ENCODE assay signal across 8 mouse cellular contexts in genomic region chr1:146363777-146364176, GRCm38 (mm10).
"Had no signal": no experiment of that assay in that cellular context is flagged by ENCODE, and none has a peak within 500 bp of the region (broad histone marks: within the 10 kb centered on the region; RNA-seq: fewer than 3 reads in every experiment).

No protein-coding gene starts in this region.

- DNase-seq: kidney, adult 8-10 months; kidney, postnatal 36 days; lung, adult 2 months; lung, postnatal 4 days; thymus, adult 2 months; thymus, postnatal 25 days had no signal

- ATAC-seq: lung, postnatal 0 days; midbrain, embryonic 15.5 days had no signal
